Mouse (Mus musculus) right cerebral cortex, adult 2 months (tissue): Measurements from ENCODE around the gene Pip5k1c.

ENCODE experiments used
- DNase-seq, 2 experiments: peaks; one replicate each; pipeline ENCODE4 v3.0.0; 2021 to 2022; ENCODE audit warnings: low spot score in 2 of 2

Pip5k1c gene

DNA sequence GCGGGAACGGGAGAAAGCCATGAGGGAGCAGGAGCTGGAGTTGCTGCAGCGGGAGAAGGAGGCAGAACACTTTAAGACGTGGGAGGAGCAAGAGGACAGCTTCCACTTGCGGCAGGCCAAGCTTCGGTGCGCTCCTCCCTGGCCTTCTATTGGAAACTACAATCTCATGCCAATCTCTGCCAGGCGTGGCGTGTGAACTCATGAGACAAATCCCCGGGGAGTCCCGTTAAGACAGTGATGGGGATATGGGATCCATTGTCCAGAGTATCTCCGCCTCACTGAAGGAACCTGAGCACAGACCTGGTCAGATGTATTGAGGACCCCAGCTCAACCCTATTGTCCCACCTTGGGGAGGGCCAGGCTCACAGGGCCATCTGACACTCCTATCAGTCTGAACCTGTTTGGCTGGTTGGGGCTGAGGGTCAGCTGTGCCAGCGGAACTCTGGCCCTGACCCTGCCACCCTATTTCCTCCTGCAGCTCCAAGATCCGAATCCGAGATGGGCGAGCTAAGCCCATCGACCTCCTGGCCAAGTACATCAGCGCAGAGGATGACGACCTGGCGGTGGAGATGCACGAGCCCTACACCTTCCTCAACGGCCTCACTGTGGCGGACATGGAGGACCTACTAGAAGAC lies 30.5 kb downstream of the Pip5k1c start:
- DNase-seq: no peak

DNA sequence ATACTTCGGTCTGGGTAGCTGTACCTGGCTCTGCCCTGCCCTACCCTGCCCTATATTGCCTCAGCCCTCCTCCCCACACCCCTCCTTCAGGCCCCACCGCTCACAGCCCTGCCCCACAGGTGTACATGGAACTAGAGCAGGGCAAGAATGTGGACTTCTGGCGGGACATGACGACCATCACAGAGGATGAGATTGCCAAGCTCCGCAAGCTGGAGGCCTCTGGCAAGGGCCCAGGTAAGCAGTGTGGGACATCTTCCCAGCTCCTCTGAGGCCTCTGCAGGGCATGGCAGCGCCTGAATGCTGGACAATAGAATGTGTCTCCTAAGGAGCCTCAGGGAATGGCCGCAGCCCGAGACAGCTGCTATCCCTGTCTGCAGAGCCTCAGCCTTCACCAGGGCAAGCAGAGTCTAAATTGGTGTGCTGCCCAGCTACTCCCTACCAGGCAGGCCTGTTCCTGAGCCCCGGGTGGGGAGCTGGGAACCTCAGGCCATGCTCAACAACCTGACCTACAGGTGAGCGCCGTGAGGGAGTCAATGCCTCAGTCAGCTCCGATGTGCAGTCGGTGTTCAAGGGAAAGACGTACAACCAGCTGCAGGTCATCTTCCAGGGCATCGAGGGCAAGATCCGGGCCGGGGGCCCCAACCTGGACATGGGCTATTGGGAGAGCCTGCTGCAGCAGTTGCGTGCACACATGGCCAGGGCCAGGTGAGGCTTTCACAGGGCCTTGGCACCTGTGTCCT lies 31.2 kb downstream of the Pip5k1c start:
- DNase-seq: no peak

DNA sequence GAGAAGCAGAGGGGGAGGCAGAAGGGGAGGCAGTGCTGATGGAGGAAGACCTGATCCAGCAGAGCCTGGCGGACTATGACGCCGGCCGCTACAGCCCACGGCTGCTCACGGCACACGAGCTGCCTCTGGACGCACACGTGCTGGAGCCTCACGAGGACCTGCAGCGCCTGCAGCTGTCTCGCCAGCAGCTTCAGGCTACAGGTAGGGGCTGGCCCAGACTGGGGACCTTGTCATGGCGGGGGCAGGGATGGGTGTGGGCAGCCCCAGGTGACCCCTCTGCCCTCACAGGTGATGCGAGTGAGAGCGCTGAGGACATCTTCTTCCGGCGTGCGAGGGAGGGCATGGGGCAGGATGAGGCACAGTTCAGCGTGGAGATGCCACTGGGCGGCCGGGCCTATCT lies 32.4 kb downstream of the Pip5k1c start:
- no peak for DNase-seq

DNA sequence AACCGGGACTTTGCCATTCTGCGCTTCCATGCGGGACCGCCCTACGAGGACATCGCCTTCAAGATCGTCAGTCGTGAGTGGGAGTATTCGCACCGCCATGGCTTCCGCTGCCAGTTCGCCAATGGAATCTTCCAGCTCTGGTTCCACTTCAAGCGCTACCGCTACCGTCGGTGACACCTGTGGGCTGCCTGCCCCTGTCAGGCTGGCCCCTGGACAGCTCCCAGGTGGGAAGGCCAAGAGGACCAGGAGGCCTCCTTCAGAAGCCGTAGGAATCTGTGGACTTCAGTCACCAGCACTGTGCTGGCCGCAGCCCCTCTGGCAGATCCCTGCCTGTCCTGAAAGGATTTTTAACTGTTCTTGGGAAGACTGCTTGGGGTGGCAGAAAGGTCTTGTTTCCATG lies 33.0 kb downstream of the Pip5k1c start:
- DNase-seq: no peak

DNA sequence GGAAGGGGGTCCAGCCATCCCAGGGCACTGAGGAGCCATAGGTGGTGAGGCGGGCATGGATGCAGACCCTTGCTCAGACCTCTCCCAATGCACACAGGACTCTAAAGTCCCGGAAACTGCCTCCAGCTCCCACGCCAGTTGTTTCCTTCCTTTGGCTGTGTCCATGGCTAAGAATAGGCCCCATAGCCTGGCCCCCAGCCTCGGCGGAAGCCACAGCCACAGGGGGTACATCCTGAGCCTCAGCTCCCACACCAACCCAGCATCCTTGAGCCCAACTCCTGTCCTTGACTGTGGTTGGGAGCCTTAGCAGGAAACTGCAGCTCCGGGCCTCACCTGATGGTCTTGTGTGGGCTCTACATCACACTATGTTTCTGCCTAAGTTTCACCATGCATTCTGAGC lies 34.1 kb downstream of the Pip5k1c start:
- no peak for DNase-seq

DNA sequence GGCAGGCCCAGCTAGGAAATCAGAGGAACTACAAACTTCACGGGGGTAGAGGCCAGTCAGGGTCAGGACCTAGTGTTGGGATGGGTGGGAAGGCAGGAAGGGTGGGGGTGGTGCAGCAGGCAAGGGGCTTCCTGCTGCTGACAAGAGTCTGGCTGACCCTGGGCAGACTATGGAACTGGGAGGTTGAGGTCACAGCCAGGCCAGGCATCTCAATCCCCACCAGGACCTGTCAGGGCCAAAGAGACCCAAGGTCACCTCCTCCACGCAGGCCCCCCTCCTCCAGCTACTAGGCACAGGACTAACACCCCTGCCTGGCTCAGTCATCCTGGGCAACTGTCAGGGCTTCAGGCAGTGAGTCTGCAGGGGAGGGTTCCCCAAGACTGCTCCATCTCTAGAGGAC lies 35.2 kb downstream of the Pip5k1c start:
- no peak for DNase-seq

DNA sequence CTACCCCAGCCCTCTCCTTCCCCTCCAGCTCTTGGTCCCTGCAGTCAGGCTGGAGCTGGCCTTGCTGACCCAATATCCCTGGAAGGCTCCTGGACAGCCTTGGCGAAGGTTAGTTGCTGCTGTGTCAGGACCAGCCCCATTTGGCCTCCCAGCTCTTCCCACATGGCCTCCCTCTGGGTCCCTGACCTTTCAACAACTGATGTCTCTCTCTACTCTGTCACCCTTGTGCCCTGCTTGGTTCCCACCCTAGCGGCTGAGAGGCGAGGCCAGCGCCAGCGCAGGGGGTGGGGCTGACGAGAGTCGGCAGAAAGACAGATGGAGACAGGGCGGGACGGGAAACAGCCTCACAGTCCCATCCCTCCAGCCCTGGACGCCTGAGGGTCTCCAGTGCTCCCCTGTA lies 35.6 kb downstream of the Pip5k1c start, which contains the start of gene Tbxa2r:
Gene Tbxa2r, plus strand, starts transcription at position 346 of the 400 bp plus-strand sequence.
- no peak for DNase-seq

DNA sequence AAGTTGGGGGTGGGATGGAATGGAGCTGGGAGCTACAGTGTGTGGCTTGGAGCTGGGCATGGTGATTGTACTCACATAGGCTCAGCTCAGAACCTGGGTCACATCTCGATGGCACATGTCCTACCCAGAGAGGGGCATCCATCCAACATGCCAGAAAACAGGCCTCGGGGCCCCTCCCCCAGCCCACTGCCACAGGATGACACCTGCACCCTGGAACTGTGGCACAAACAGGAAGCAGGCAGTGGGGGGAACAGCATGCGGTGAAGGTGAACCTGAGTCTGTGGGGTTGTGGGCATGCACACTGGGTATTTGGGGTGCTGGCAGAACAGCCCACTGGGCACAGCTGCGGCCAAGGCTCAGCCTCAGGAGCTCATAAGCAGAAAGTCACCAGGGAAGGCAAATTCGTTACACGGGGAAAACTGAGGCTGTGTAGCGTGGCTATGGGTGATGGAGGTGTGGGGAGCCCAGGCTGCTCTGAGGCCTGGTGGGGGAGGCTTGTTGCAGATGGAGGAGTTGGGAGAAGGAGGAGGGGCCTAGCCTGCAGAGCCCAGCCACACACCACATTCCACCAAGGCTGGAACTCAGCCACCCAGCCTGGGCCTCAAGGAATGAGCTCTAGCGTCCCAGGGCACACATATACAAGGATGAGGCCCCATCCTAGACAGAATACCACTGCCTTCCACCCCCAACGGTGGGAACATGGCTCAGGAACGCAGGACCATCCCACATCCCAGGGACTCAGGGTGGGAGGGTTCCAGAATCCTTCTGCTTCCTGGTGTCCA lies 36.6 kb downstream of the Pip5k1c start:
- DNase-seq: no peak

DNA sequence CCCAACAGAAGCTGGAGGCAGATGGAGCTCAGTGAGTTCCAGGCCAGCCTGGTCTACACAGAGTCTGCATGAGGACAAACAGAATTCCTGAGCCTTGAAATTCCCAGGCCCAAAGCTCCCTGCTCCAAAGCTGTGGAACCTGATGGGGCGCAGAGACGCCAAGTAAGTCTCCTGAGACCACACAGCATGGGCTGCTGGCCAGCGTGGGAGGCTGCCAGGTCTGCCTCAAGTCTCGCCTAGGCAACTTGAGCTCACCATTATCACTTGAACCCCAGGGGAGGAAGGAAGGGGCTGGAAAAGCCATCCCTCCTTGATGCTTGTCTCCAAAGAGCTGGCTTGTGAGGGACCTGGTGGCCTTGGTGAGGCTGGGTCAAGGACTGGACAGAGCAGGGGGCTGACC lies 37.2 kb downstream of the Pip5k1c start:
- no peak for DNase-seq

DNA sequence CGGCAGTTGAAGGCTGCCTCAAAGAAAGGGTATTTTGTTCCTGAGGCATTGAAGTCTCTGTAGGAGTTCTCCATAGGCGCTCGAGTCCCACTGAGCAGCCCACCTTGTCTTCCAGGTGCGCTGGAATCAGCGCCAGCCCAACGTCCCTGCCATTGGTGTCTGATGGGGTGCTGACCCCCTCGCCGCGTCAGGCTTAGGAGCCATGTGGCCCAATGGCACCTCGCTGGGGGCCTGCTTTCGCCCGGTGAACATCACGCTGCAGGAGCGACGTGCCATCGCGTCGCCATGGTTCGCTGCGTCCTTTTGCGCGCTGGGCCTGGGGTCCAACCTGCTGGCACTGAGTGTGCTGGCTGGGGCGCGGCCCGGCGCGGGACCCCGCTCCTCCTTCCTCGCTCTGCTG lies 39.5 kb downstream of the Pip5k1c start:
- no peak for DNase-seq

DNA sequence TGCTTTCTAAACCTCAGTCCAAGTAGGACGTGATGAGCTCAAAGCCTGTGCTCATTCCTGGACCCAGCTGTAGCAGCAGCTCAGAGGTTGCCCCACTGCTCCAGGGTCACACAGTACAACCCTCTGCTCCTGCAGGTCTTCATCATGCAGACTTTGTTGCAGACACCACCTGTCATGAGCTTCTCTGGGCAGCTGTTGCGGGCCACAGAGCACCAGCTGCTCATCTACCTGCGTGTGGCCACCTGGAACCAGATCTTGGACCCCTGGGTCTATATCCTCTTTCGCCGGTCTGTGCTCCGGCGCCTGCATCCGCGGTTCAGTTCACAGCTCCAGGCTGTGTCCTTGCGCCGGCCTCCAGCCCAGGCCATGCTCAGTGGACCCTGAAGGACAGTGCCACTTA lies 41.6 kb downstream of the Pip5k1c start:
- DNase-seq: no peak

DNA sequence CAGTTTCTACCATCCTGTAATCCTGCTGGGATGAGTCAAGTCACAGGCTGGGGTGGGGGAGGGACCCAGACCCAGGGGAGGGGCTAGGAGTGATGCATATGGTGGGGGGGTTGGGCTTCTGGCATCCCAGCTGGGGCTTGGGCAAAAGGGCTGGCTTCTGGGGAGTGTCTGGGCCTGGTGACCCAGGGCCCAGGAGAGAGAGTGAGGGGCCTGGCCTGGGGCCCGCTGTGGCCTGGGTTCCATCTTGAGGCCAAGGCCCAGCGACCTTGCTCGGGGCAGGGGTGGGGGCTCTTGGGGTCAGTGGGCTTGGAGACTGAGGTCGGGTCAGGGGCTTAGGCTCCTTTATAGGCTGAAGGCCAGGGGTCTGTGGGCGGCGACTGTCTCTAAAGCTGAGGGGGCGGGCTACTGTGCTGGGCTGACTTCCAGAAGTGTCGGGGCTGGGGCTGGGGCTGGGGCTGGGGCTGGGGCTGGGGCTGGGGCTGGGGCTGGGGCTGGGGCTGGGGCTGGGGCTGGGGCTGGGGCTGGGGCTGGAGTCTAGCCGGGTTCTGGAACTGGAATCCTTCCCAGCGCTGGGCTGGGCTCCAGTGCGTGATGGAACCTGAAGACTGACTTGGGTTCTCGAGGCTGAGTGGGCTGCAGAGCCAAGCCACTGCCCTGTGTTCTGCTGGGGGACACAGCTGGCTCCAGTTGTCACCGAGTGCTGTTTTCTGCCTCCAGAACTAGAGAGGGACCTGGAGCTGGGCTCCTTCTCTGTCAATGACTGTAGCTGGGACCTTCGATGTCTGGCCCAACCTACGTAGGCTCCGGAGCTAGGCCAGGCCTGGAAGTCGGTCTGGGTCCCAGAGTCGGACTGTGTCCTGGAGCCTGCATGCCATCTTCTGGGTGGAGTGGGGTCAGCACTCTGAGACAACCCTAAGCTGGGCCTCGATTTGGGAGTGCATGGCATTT lies 42.9 kb downstream of the Pip5k1c start:
- no peak for DNase-seq

DNA sequence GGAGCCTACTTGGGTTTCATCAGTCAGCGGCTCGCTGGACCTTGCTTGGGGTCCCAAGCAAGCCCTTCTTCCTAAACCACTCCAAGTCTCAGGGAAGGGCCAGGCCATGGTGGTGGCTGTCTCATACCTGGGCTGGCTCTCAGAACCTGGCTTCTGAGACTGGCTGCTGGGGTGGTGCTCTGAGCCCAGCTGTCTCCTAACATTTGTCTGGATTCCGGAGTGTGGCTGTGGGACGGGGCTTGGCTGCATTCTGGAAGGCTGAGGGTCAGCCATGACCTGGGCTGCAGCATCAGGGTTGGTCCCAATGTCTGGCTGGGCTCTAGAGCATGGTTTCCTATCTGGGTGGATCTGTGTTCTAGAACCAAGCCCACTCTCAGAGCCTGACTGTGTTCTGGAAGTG lies 43.8 kb downstream of the Pip5k1c start:
- no peak for DNase-seq

DNA sequence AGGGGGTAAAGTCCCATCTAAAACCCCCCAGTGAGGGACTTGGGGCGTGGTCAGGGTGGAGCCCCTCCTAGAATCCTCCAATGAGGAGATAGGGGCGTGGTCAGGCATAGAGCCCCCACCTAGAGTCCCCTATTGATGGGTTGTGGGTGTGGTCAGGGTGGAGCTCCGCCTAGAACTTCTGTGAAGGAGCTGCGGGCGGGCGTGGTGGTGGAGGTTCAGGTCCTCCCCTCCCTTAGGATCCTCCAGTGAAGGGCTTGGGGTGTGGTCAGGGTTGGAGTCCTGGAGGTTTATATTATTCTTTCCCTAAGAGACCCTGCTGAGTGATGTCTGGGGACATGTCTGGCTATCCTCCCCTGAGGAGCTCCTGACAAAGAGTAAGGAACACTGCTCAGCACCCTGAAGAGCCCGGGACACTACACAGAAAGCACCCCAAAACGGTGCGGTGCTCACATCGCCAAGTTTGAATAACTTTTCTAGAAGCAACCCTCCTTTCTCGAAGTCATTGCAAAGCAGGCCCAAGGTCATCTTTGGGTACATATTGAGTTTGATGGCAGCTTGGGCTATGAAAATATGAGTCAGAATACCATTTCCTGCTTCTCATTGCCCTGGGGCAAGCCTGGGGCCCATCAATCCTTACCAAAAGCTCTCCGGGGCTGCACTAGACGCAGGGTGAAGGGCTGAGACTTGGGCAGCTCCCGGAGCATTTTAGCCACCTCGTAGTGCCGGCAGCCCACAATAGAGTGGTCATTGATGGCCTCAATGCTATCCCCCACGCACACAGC lies 48.0 kb downstream of the Pip5k1c start:
- no peak for DNase-seq

DNA sequence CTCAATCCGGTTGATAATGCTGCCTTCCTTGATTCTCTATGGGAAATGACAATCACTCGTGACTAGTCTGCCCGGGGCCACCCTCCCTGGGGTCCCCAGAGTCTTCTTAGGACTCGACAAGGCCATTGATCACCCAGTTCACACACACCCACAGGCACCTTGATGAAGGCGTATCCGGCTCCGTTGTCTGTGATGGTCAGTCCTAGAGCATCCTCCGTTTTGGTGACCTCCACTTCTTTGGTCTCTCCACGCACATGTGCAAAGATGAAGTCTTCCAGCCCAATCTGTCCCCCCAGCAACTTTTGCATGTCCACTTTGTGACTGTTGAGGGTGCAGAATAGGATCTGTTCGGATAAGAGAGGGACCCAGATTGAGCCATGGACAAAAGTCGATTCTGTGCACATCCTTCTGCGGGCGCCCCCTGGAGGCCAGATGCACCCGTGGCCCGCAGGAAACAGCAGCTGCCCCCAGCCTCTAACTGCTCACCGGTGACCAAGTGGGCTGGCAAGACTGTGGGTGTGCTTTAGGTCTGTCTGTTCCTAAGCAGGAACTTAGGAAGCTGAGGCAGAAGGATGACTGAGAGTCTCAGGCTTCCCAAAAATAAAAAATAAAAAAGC lies 48.7 kb downstream of the Pip5k1c start:
- DNase-seq: peak; percentile 55 to 66

DNA sequence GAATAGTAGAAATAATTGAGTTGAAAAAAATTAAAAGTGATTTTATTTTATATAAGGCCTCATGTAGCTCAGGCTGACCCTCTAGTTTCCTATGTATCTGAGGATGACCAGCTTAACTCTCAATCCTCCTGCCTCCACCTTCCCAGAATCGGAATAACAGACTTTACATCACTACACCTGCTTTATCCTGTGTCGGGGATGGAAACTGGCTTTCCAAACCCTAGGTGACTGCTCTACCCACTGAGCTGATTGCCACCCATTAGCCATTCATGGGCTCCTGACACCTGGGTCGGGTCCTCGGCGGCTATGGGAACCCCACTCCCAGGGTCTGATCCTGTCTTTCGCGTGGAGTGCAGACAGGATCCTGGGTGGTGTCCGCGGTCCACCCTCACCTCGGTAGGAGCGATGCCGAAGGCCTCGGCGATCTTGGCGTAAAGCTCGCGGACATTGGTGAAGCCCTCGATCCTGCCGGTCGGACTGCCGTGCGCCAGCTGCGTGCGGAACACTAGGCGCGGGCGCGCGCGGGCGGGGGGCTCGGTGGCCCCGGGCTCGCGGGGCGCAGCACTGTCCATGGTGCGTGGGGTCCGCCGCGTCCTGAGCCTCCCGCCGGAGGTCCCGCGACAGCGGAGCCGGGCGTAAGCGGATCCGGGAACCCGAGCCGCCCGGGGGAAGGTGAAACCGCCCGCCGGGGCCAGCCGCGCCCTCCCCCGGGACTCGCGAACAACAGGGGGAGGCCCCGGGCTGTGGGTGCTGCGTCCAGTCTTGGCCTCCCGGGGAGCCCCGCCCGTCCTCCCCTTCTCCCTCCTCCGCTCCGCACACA lies 50.1 kb downstream of the Pip5k1c start, which contains the start of gene Gipc3:
Gene Gipc3, minus strand, starts transcription at position 581 of the 820 bp plus-strand sequence.
- no peak for DNase-seq

DNA sequence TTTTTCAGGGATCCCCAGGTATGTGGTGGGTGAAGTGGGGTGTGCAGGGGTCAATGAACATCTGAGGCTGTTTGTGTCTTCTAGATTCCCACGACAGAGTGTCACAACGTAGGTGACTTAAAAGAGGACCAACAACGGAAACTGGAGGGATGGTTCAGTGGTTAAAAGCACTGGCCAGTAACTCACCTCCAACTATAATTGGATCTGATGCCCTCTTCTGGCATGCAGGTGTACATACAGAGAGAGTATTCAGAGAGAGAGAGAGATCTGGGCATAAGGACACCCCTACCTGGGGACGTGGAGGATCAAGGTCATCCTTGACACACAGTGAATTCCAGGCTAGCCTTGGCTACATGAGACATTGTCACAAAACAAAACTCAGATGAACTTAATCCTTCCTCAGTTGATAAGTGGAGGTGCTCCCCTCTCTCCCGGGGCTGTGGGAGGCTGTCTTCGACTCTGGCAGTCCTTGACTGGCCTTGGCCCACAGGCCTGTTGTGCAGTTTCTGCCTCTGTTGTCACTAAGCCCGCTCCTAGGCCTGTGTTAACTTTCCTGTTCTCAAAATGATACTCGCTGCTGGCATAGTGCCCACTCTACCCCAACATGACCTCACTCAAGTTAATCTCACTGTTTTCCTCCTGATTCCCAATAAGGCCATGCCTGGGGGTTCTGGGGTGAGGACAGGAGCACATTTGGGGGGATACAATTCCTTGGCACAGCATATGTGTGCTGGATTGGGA lies 51.8 kb downstream of the Pip5k1c start:
- no peak for DNase-seq

DNA sequence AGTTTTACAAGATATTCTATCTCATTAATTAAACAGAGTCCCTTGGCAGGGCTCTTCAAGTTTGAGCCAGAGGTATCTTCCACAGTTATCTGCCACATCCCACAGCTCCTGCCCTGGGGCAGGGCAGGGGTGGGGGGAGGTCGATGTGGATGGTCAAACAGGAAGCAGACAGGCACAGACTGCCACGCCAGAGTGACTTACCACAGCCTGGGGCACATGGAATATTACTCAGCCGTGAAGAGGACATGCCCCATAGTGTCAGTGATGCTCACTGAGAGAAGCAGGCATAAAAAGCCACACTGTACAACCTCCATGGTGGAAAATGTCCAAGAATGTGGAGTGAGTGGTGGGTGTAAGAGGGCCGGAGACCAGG lies 52.4 kb downstream of the Pip5k1c start:
- DNase-seq: no peak
